1 mouse cellular context compared by ENCODE assay signal in genomic region chr10:121519710-121520109, GRCm38 (mm10).
TF ChIP-seq lines count a peak whose summit lies in the region.

No protein-coding gene starts in this region.

TF ChIP-seq in CH12.LX, 34 proteins besides CTCF, POLR2A, EP300 and RAD21 (continued from another document):
- TF ChIP-seq TCF12 (IDR thresholded peaks at IDR 0.05; ENCODE audit: low read depth, low read length): no peak
- TF ChIP-seq ETS1 (conservative IDR thresholded peaks at IDR 0.05; ENCODE audit: low read depth, low read length): no peak
- TF ChIP-seq BHLHE40 (IDR thresholded peaks at IDR 0.05; ENCODE audit: low read depth, low read length): no peak
